Mouse (Mus musculus): ENCODE data around the gene Dhx35. TPM values are rescaled to one million over a fixed set of nuclear protein-coding genes. Genes with fewer than 3 reads are reported as not detected.
A peak's percentile ranks its signal among the peaks of the same experiment; 100 is the strongest.

Gene Dhx35
- polyA plus RNA-seq, 1 experiment from 2014 or later, result 5.6 TPM

DNA sequence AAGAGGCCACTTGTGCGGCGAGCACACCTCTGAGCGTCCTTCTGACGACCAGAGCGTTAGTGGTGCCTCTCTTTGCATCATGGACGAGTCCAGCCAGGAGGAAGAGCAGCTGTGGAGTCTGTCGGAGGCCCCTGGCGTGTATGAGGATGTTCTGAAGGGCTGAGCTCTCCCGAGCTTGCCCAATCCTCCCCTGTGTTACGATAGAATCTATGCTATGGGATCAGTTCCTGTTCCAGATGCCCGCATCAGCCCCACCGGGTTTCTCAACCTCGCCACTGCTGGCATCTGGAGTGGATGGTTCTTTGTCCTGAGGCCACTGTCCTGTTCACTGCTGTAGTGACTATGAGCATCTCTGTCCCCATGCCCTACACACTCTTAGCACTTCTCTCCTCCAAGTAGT lies 21.8 kb upstream of the Dhx35 start:
- DNase-seq (ENCODE audit: low spot score), result no peak
- WGBS, result 88% methylated on average over 13 of the region's 13 CpGs
- TF ChIP-seq CTCF (IDR thresholded peaks at IDR 0.05; ENCODE audit: low read depth) (no peak), EP300 (optimal IDR thresholded peaks at IDR 0.05) (no peak)
- Histone ChIP-seq H3K4me2 (replicated peaks; ENCODE audit: low read depth) (no peak overlapping the region), H3K27me3 (ENCODE audit: control insufficient read depth, insufficient read depth, low read length) (no peaks in the 10 kb centered on the region), H3K9ac (ENCODE audit: low read length) (no peak overlapping the region), H3K36me3 (ENCODE audit: control insufficient read depth, insufficient read depth, low read length) (no peaks in the 10 kb centered on the region), H3K4me1 (replicated peaks; ENCODE audit: control insufficient read depth, insufficient read depth) (peaks cover 18% of the 10 kb centered on the region), H3K4me3 (ENCODE audit: low read depth, low read length) (no peak overlapping the region), H3K27ac (replicated peaks) (no peak overlapping the region), H3K9me3 (ENCODE audit: control insufficient read depth, low read length) (no peaks in the 10 kb centered on the region)
- ATAC-seq (ENCODE audit: low FRiP score, low TSS enrichment), result no peak

DNA sequence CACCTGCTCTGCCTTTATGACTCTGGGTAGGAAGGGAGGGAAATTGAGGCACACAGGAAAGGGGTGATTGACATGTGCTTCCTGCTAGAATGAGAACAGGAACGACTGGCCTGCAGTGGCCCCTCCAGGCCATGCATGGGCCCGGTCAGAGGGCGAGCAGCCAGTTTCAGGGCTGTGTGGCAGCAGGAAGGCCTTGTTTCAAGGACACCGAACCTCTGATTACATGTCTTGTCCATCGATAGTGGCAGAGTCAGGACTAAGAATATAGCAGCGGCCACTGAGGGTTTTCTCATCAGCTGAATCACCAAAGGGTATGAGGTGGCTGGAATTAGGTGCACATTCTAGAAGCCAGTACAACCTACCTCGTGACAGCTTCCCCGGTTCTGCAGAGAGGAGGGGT lies 19.7 kb upstream of the Dhx35 start:
- Histone ChIP-seq H3K27ac (replicated peaks) (no peak overlapping the region), H3K4me1 (replicated peaks; ENCODE audit: control insufficient read depth, insufficient read depth) (peaks cover 16% of the 10 kb centered on the region), H3K36me3 (ENCODE audit: control insufficient read depth, insufficient read depth, low read length) (peaks cover 3% of the 10 kb centered on the region; the same call in 1 of the 2 replicates), H3K4me2 (replicated peaks; ENCODE audit: low read depth) (no peak overlapping the region), H3K27me3 (ENCODE audit: control insufficient read depth, insufficient read depth, low read length) (no peaks in the 10 kb centered on the region), H3K9me3 (ENCODE audit: control insufficient read depth, low read length) (no peaks in the 10 kb centered on the region), H3K4me3 (ENCODE audit: low read depth, low read length) (no peak overlapping the region), H3K9ac (ENCODE audit: low read length) (no peak overlapping the region)
- no peak for ATAC-seq (ENCODE audit: low FRiP score, low TSS enrichment)
- TF ChIP-seq EP300 (optimal IDR thresholded peaks at IDR 0.05) (no peak), CTCF (IDR thresholded peaks at IDR 0.05; ENCODE audit: low read depth) (no peak)
- no peak for DNase-seq (ENCODE audit: low spot score)
- WGBS, result 69% methylated on average over 8 of the region's 8 CpGs

DNA sequence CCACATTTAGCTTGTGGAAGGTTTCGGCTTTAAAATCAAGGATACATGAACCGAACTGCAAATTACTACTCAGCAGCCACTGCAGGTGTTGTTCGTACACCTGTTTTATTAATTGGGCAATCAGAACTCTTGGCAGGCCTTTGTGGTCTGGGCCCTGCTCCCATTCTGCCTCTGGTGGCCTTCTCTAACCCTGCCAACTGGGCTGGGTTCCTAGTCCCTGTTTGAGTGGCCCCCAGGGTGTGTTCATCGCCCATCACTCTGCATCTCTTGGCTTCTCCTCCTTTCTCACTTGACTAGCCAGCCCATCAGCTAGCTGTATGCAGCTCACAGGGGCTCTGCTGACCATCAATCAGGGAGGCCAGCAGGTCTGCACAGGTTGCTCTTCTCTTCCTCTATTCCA lies 17.9 kb upstream of the Dhx35 start:
- TF ChIP-seq CTCF (IDR thresholded peaks at IDR 0.05; ENCODE audit: low read depth), result no peak
- TF ChIP-seq EP300 (optimal IDR thresholded peaks at IDR 0.05), result no peak
- Histone ChIP-seq H3K36me3 (ENCODE audit: control insufficient read depth, insufficient read depth, low read length) (peaks cover 3% of the 10 kb centered on the region), H3K4me3 (ENCODE audit: low read depth, low read length) (no peak overlapping the region), H3K9me3 (ENCODE audit: control insufficient read depth, low read length) (no peaks in the 10 kb centered on the region), H3K4me2 (replicated peaks; ENCODE audit: low read depth) (no peak overlapping the region), H3K9ac (ENCODE audit: low read length) (no peak overlapping the region), H3K4me1 (replicated peaks; ENCODE audit: control insufficient read depth, insufficient read depth) (peaks cover 10% of the 10 kb centered on the region), H3K27ac (replicated peaks) (0 out of 2 replicates have a peak overlapping the region, but pooled peaks have one; percentile 40), H3K27me3 (ENCODE audit: control insufficient read depth, insufficient read depth, low read length) (no peaks in the 10 kb centered on the region)
- DNase-seq (ENCODE audit: low spot score) (no peak), ATAC-seq (ENCODE audit: low FRiP score, low TSS enrichment) (no peak)
- WGBS, result 66% methylated on average over 4 of the region's 4 CpGs

DNA sequence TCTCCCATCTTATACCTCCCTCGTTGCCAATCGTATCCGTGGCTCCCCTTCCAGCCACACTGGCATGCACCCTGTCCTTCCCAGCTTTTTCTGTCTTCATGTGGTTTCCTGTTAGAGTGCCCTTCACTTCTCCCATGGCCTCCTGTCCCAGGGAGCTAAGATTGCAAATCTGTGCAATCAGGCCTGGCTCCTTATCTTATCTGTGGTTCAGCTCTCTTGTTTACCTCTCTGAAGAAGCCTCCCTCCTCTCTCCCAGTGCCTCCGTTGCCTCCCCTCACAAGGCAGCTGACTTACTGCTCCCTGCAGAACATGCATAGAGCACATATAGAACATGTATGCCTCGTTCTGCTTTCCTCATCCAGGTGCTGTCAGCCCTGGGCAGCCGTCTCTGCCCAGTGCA lies 17.1 kb upstream of the Dhx35 start:
- H3K36me3 ChIP-seq (ENCODE audit: control insufficient read depth, insufficient read depth, low read length), result peaks cover 5% of the 10 kb centered on the region
- WGBS, result 37% methylated on average over 6 of the region's 6 CpGs
- DNase-seq (ENCODE audit: low spot score) (no peak), ATAC-seq (ENCODE audit: low FRiP score, low TSS enrichment) (0 out of 2 replicates have a peak, but pooled peaks have one; percentile 25)
- H3K4me3 ChIP-seq (ENCODE audit: low read depth, low read length), result no peak overlapping the region
- no peaks in the 10 kb centered on the region for H3K9me3 ChIP-seq (ENCODE audit: control insufficient read depth, low read length)
- no peak overlapping the region for H3K9ac ChIP-seq (ENCODE audit: low read length)
- TF ChIP-seq CTCF (IDR thresholded peaks at IDR 0.05; ENCODE audit: low read depth) (no peak), EP300 (optimal IDR thresholded peaks at IDR 0.05) (no peak)
- no peak overlapping the region for H3K4me2 ChIP-seq (replicated peaks; ENCODE audit: low read depth)
- H3K4me1 ChIP-seq (replicated peaks; ENCODE audit: control insufficient read depth, insufficient read depth), result peaks cover 10% of the 10 kb centered on the region
- peak overlapping the region; percentile 40; the same call in 1 of the 2 replicates for H3K27ac ChIP-seq (replicated peaks)
- no peaks in the 10 kb centered on the region for H3K27me3 ChIP-seq (ENCODE audit: control insufficient read depth, insufficient read depth, low read length)

DNA sequence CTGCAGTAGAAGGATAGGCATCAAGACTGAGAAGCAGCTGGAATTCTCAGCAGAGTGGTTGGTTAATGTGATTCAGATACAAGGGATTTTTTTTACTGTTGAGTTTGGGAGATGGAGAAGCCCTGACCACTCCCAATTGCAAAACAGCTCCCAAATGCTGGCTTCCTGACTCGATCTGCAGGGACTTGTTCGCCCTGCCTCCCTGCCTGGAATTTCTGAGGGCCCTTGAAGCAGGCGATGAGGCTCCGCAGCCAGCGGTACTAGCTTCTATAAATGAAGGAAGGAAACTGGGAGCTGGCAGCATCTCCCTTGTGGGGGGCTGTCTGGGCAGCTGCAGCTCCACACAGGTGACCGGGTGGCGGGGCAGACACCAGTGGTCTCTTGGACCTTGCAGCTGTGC lies 16.3 kb upstream of the Dhx35 start:
- H3K9ac ChIP-seq (ENCODE audit: low read length), result 0 out of 2 replicates have a peak overlapping the region, but pooled peaks have one; percentile 13
- no peaks in the 10 kb centered on the region for H3K27me3 ChIP-seq (ENCODE audit: control insufficient read depth, insufficient read depth, low read length)
- WGBS, result 61% methylated on average over 7 of the region's 7 CpGs
- H3K27ac ChIP-seq (replicated peaks), result peak overlapping the region; percentile 49; the same call in 1 of the 2 replicates
- TF ChIP-seq CTCF (IDR thresholded peaks at IDR 0.05; ENCODE audit: low read depth) (no peak), EP300 (optimal IDR thresholded peaks at IDR 0.05) (no peak)
- ATAC-seq (ENCODE audit: low FRiP score, low TSS enrichment), result no peak
- H3K4me3 ChIP-seq (ENCODE audit: low read depth, low read length), result no peak overlapping the region
- H3K4me1 ChIP-seq (replicated peaks; ENCODE audit: control insufficient read depth, insufficient read depth), result peaks cover 10% of the 10 kb centered on the region
- no peaks in the 10 kb centered on the region for H3K9me3 ChIP-seq (ENCODE audit: control insufficient read depth, low read length)
- H3K4me2 ChIP-seq (replicated peaks; ENCODE audit: low read depth), result no peak overlapping the region
- peaks cover 5% of the 10 kb centered on the region for H3K36me3 ChIP-seq (ENCODE audit: control insufficient read depth, insufficient read depth, low read length)
- DNase-seq (ENCODE audit: low spot score), result no peak

DNA sequence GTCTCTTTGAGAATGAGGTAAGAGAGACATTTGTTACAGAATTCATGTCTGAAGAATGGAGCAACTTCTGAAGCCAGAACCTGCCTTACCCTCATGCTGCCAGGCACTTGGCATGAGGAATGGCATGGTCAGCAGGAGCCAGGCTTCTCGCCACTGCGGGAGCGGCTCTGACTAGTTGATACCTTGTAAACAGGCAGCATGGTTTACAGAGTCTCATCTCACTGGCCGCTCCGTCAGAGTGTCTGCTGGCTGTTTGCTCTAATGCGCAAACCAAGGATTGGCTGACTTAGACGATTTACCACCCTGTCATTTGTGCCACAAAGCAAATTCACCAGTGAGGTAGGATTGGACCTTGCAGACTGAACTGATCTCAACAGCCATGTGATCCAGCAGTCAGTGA lies 13.5 kb upstream of the Dhx35 start:
- Histone ChIP-seq H3K4me2 (replicated peaks; ENCODE audit: low read depth) (no peak overlapping the region), H3K27me3 (ENCODE audit: control insufficient read depth, insufficient read depth, low read length) (no peaks in the 10 kb centered on the region), H3K4me3 (ENCODE audit: low read depth, low read length) (no peak overlapping the region), H3K4me1 (replicated peaks; ENCODE audit: control insufficient read depth, insufficient read depth) (peaks cover 10% of the 10 kb centered on the region), H3K36me3 (ENCODE audit: control insufficient read depth, insufficient read depth, low read length) (peaks cover 9% of the 10 kb centered on the region), H3K27ac (replicated peaks) (no peak overlapping the region), H3K9me3 (ENCODE audit: control insufficient read depth, low read length) (no peaks in the 10 kb centered on the region), H3K9ac (ENCODE audit: low read length) (no peak overlapping the region)
- whole genome bisulfite sequencing, result 83% methylated on average over 7 of the region's 7 CpGs
- DNase-seq (ENCODE audit: low spot score), result no peak
- TF ChIP-seq CTCF (IDR thresholded peaks at IDR 0.05; ENCODE audit: low read depth) (no peak), EP300 (optimal IDR thresholded peaks at IDR 0.05) (no peak)
- no peak for ATAC-seq (ENCODE audit: low FRiP score, low TSS enrichment)

All from stomach, postnatal 0 days (tissue).